Mouse (Mus musculus) intestine, embryonic 16.5 days (tissue): ENCODE measurements around the gene Svip. TPM values are rescaled to one million over a fixed set of nuclear protein-coding genes. Genes with fewer than 3 reads are reported as not detected.

Experiments
- ATAC-seq: fragments of 200-750 bp; cut with Nextera tagmentation; 2 replicates; pipeline ENCODE4 v1.8.0; 2017; ENCODE audit warnings: moderate TSS enrichment, moderate library complexity
- H3K27ac ChIP-seq: fragments of 300-500 bp; sonication (generic); 2 replicates; pipeline ENCODE4 v1.5.1; 2014; ENCODE audit warnings: mild to moderate bottlenecking, low read length
- H3K27me3 ChIP-seq: fragments of 300-500 bp; sonication (generic); replicated peaks from 2 replicates; pipeline ENCODE4 v1.6.1; 2014; ENCODE audit warnings: low read length, control low read depth, mixed read lengths; ENCODE audit not compliant: control insufficient read depth, insufficient read depth
- H3K36me3 ChIP-seq: fragments of 300-500 bp; sonication (generic); 2 replicates; pipeline ENCODE4 v1.6.1; 2014; ENCODE audit warnings: low read length, control low read depth; ENCODE audit not compliant: control insufficient read depth, insufficient read depth
- H3K4me1 ChIP-seq: fragments of 300-500 bp; sonication (generic); 2 replicates; pipeline ENCODE4 v1.6.1; 2014; ENCODE audit warnings: low read length, control low read depth, mixed read lengths; ENCODE audit not compliant: control insufficient read depth, insufficient read depth
- H3K4me2 ChIP-seq: fragments of 300-500 bp; sonication (generic); 2 replicates; pipeline ENCODE4 v1.6.1; 2014; ENCODE audit warnings: low read depth, low read length, control low read depth
- H3K4me3 ChIP-seq: fragments of 300-500 bp; sonication (generic); 2 replicates; pipeline ENCODE4 v1.5.1; 2014; ENCODE audit warnings: mild to moderate bottlenecking, low read length
- H3K9ac ChIP-seq: fragments of 300-500 bp; sonication (generic); 2 replicates; pipeline ENCODE4 v1.6.1; 2014; ENCODE audit warnings: low read depth, low read length
- H3K9me3 ChIP-seq: fragments of 300-500 bp; sonication (generic); 2 replicates; pipeline ENCODE4 v1.6.1; 2016; ENCODE audit warnings: low read length, control low read depth; ENCODE audit not compliant: control insufficient read depth
- WGBS: fragments of 180-500 bp; shearing (Covaris S2); extraction: QIAGEN DNeasy Blood & Tissue Kit; methylation state at CpG from one replicate; pipeline ENCODE4 v1.1.7; 2014; 5-methylcytosine and 5-hydroxymethylcytosine counted together
- polyA plus RNA-seq: library from polyadenylated mRNA; unstranded; fragments of >200 nt; fragmentation: Nextera tagmentation; extraction: Ambion mirVana; gene quantifications from 2 replicates; pipeline ENCODE4 v1.2.1, GENCODE M21; 2015

The Svip gene
- polyA plus RNA-seq, 1 experiment from 2014 or later, result 19.8 TPM

- 76% methylated on average over 4 of the region's 4 CpGs for WGBS
- Histone ChIP-seq H3K27me3 (no peaks in the 10 kb centered on the region), H3K27ac (no peak overlapping the region), H3K36me3 (no peaks in the 10 kb centered on the region), H3K9ac (no peak overlapping the region), H3K4me2 (no peak overlapping the region), H3K4me1 (no peaks in the 10 kb centered on the region), H3K4me3 (no peak overlapping the region), H3K9me3 (no peaks in the 10 kb centered on the region)
- ATAC-seq, result no peak
Measured at GRCm38 (mm10) chr7:51967581-51967980, 38.2 kb downstream of the Svip start.

GRCm38 (mm10) chr7:51964681-51965080, 41.1 kb downstream of the Svip start:
- Histone ChIP-seq H3K27ac (no peak overlapping the region), H3K4me2 (no peak overlapping the region), H3K4me3 (no peak overlapping the region), H3K9me3 (no peaks in the 10 kb centered on the region), H3K36me3 (no peaks in the 10 kb centered on the region), H3K9ac (no peak overlapping the region), H3K4me1 (no peaks in the 10 kb centered on the region), H3K27me3 (no peaks in the 10 kb centered on the region)
- no peak for ATAC-seq
- 79% methylated on average over 7 of the region's 7 CpGs for WGBS

DNA sequence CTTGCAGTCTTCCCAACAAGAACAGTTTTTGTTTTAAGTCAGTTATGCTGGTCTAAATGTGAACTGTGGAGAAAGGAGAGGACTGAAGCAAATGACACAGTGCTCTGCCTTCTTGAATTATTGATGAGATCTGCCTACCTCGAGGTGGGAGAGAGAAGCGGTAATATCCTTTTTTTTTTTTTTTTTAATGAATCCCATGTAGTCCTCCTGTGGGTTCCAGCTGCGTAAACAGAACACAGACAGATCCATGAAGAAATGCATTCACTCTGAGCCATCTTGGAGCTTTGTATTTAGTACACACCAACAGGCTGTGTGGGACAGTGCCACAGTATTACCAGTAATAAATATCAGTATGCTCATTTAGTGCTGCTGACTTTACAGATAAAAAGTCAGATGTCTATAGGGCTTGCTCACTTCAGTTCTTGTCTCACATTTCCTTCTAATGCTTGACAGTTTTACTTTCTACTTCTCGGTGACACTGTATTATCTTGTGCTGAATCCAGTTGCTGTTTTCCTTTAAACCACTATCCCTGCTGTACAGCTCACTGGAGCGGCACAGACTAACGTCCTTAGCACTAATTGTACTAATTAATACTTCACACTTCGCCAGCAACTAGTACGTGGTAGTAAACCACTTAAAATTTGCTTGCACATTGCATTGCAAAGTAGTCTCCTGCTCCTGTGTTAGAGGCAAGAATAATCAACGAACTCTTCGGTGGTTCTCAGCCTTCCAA, 43.4 kb downstream of the Svip start:
- ATAC-seq, result no peak
- H3K4me2 ChIP-seq, result no peak overlapping the region
- no peak overlapping the region for H3K27ac ChIP-seq
- H3K27me3 ChIP-seq, result no peaks in the 10 kb centered on the region
- H3K9ac ChIP-seq, result no peak overlapping the region
- no peak overlapping the region for H3K4me3 ChIP-seq
- 77% methylated on average over 10 of the region's 10 CpGs for WGBS
- no peaks in the 10 kb centered on the region for H3K36me3 ChIP-seq
- no peaks in the 10 kb centered on the region for H3K4me1 ChIP-seq
- no peaks in the 10 kb centered on the region for H3K9me3 ChIP-seq

DNA sequence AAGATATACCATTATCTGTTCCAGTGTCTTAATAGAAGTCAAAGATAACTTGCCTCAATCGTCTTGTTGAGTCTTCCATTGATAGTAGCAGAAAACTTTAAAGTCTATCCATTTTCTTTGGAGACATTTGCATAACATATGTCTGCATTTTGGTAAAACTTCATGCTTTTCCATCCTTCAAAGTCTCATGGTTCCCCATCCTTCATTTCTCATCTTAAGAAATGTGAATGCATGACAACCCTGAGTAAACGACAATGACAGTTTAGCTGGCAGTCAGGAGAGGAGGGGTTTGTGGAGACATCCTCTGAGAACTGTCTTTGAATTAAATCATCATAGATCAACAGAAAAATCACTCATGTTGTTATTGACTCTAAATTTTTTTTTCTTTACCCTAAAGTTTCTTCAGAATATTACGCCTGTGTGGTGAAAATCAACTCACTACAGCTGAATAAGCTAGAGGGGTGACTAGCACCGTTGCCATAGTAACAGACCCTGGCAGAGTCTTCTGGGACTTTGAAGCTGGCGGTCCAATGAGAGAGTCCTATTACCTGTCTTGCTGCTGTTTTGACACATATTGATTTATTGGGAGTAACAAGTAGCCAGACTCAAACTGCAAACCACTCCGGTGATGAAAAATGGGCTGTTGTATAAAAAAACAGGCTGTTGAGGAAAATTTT, 45.0 kb downstream of the Svip start:
- H3K9ac ChIP-seq, result no peak overlapping the region
- H3K36me3 ChIP-seq, result no peaks in the 10 kb centered on the region
- no peak for ATAC-seq
- no peaks in the 10 kb centered on the region for H3K27me3 ChIP-seq
- H3K27ac ChIP-seq, result no peak overlapping the region
- no peak overlapping the region for H3K4me3 ChIP-seq
- H3K4me2 ChIP-seq, result no peak overlapping the region
- 61% methylated on average over 6 of the region's 6 CpGs for WGBS
- no peaks in the 10 kb centered on the region for H3K4me1 ChIP-seq
- no peaks in the 10 kb centered on the region for H3K9me3 ChIP-seq

GRCm38 (mm10) chr7:51957766-51958165, 48.1 kb downstream of the Svip start:
- Histone ChIP-seq H3K4me2 (no peak overlapping the region), H3K9ac (no peak overlapping the region), H3K27me3 (no peaks in the 10 kb centered on the region), H3K9me3 (no peaks in the 10 kb centered on the region), H3K36me3 (no peaks in the 10 kb centered on the region), H3K27ac (no peak overlapping the region), H3K4me1 (0 out of 2 replicates have a peak, but pooled peaks cover 2% of the 10 kb centered on the region), H3K4me3 (no peak overlapping the region)
- ATAC-seq, result no peak

DNA sequence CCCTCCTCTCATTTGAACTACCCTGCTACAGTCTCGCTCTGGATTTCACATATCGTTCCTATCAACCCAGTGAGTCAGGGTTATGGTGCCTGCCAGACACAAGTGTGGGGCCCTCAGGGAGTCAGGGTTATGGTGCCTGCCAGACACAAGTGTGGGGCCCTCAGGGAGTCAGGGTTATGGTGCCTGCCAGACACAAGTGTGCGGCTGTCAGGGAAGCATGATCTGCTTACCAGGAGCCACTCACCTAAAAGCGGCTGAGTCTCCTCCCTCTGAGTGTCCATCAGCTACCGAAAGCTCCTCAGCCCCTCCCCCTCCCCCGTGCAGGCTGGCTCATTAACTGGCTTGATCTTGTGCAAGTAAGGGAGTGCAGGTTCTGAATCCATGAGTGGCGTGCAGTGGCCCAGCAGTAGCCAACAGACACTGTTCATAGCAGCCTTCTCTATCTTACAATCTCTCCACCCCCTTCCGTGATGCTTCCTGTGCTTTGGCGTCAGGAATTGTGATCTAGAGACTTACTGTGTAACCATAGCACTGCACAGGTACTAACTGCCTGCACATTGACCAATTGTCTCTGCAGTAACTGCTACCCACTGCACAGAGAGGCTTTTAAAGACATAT, 50.3 kb downstream of the Svip start:
- WGBS, result 52% methylated on average over 9 of the region's 9 CpGs
- H3K36me3 ChIP-seq, result no peaks in the 10 kb centered on the region
- ATAC-seq, result peak; percentile 89
- H3K27me3 ChIP-seq, result no peaks in the 10 kb centered on the region
- no peak overlapping the region for H3K9ac ChIP-seq
- H3K4me1 ChIP-seq, result 0 out of 2 replicates have a peak, but pooled peaks cover 2% of the 10 kb centered on the region
- no peak overlapping the region for H3K4me3 ChIP-seq
- H3K4me2 ChIP-seq, result no peak overlapping the region
- no peak overlapping the region for H3K27ac ChIP-seq
- H3K9me3 ChIP-seq, result no peaks in the 10 kb centered on the region

Other genes starting within 250 kb of the Svip start
- 8.6 and 9.3 TPM in 2 replicates for gene Gas2, start 144.0 kb downstream of the Svip start, polyA plus RNA-seq
- 1.0 and 1.4 TPM in 2 replicates for gene Fancf, start 143.8 kb downstream of the Svip start, polyA plus RNA-seq
- gene 1700015G11Rik, start 9.7 kb upstream of the Svip start, polyA plus RNA-seq, result not detected in 2 replicates